Mouse (Mus musculus) heart, postnatal 14 days (tissue): Measurements from ENCODE around the gene Umodl1. TPM values are rescaled to one million over a fixed set of nuclear protein-coding genes. Genes with fewer than 3 reads are reported as not detected.

Source experiments
- DNase-seq, 2 experiments: peaks; one replicate each; pipeline ENCODE4 v3.0.0; 2021 to 2022
- intact Hi-C: fragments of 180-260 bp; cut with DNase I; formaldehyde crosslinking; loops from one replicate; pipeline ENCODE4 v1.15.1; 2025
- long read RNA-seq, 2 experiments: library from polyadenylated mRNA; stranded (forward); transcript quantifications; one replicate each; pipeline ENCODE4 v2.0.0; 2021
- total RNA-seq, 2 experiments: library from RNA; stranded (reverse); gene quantifications; 2 replicates each; pipeline ENCODE4 v1.2.3; 2021

Gene Umodl1
- not detected for total RNA-seq
- long read RNA-seq, experiment 1 = 0 reads
- long read RNA-seq, experiment 2 = 0 reads

- intact Hi-C loops = no loop called here
- DNase-seq = no peak
These were observed at the start of gene Umodl1 for GRCm38 (mm10) chr17:30954340-30954739. TSS of gene Umodl1 (plus strand) at chr17:30954640.

- no peak for DNase-seq
- intact Hi-C loops = no loop called here
These were observed 46.9 kb upstream of the Umodl1 start for GRCm38 (mm10) chr17:30907577-30907976.

- no peak for DNase-seq
These were observed 43.3 kb upstream of the Umodl1 start for GRCm38 (mm10) chr17:30910866-30911731.

GRCm38 (mm10) chr17:30911732-30912088 lies 42.7 kb upstream of the Umodl1 start:
- DNase-seq = no peak
- intact Hi-C loops = no loop called here

More at GRCm38 (mm10) chr17:30910866-30911731, 43.3 kb upstream of the Umodl1 start:
- intact Hi-C loops = no loop called here

- intact Hi-C loops = no loop called here
- no peak for DNase-seq
These were observed 41.9 kb upstream of the Umodl1 start for GRCm38 (mm10) chr17:30912536-30912935.

GRCm38 (mm10) chr17:30914264-30914663 lies 40.2 kb upstream of the Umodl1 start:
- intact Hi-C loops = no loop called here
- DNase-seq = no peak

- intact Hi-C loops = no loop called here
- DNase-seq = no peak
These were observed 30.9 kb upstream of the Umodl1 start for GRCm38 (mm10) chr17:30923566-30923965.

- intact Hi-C loops = no loop called here
- no peak for DNase-seq
These were observed 23.6 kb upstream of the Umodl1 start for GRCm38 (mm10) chr17:30930827-30931226.

- intact Hi-C loops = no loop called here
- DNase-seq = no peak
These were observed 21.6 kb upstream of the Umodl1 start for GRCm38 (mm10) chr17:30932836-30933235.

- intact Hi-C loops = no loop called here
- DNase-seq = no peak
These were observed 19.1 kb upstream of the Umodl1 start for GRCm38 (mm10) chr17:30935301-30935700.

- peak in 1 of 2 experiments; percentile 32 for DNase-seq
- intact Hi-C loops = no loop called here
These were observed 15.9 kb upstream of the Umodl1 start for GRCm38 (mm10) chr17:30938554-30938953.

- DNase-seq = no peak
- intact Hi-C loops = no loop called here
These were observed 6.1 kb upstream of the Umodl1 start for GRCm38 (mm10) chr17:30948382-30948781.

GRCm38 (mm10) chr17:30950780-30951179 lies 3.7 kb upstream of the Umodl1 start:
- intact Hi-C loops = loop anchor here (1.0 to 2.0 kb wide), 3 partner anchors 106 to 204 kb away; no protein-coding TSS in a partner anchor
- peak; percentile 50 to 80 for DNase-seq

- intact Hi-C loops = loop anchor here (1.0 to 2.0 kb wide), 2 partner anchors 107 to 205 kb away; no protein-coding TSS in a partner anchor
- DNase-seq = no peak
These were observed 2.8 kb upstream of the Umodl1 start for GRCm38 (mm10) chr17:30951600-30951999.

GRCm38 (mm10) chr17:30961936-30962592 lies 7.6 kb downstream of the Umodl1 start:
- intact Hi-C loops = no loop called here
- DNase-seq = no peak

- intact Hi-C loops = no loop called here
- DNase-seq = peak in 1 of 2 experiments; percentile 9
These were observed 8.4 kb downstream of the Umodl1 start for GRCm38 (mm10) chr17:30962880-30963279.

- DNase-seq = peak in 1 of 2 experiments; percentile 22
- intact Hi-C loops = no loop called here
These were observed 15.5 kb downstream of the Umodl1 start for GRCm38 (mm10) chr17:30969983-30970382.

GRCm38 (mm10) chr17:30971877-30972276 lies 17.4 kb downstream of the Umodl1 start:
- intact Hi-C loops = no loop called here
- DNase-seq = no peak

- peak in 1 of 2 experiments; percentile 34 for DNase-seq
- intact Hi-C loops = no loop called here
These were observed 18.9 kb downstream of the Umodl1 start for GRCm38 (mm10) chr17:30973332-30973731.

GRCm38 (mm10) chr17:30977290-30977689 lies 22.9 kb downstream of the Umodl1 start:
- intact Hi-C loops = no loop called here
- no peak for DNase-seq

- no peak for DNase-seq
- intact Hi-C loops = no loop called here
These were observed 24.1 kb downstream of the Umodl1 start for GRCm38 (mm10) chr17:30978556-30978955.
